Mouse (Mus musculus): ENCODE measurements around the gene Otulinl. TPM values are rescaled to one million over a fixed set of nuclear protein-coding genes. Genes with fewer than 3 reads are reported as not detected.
A peak's percentile ranks its signal among the peaks of the same experiment; 100 is the strongest.

The Otulinl gene
- polyA plus RNA-seq, 2 experiments = 3.3 to 6.8 TPM

DNA sequence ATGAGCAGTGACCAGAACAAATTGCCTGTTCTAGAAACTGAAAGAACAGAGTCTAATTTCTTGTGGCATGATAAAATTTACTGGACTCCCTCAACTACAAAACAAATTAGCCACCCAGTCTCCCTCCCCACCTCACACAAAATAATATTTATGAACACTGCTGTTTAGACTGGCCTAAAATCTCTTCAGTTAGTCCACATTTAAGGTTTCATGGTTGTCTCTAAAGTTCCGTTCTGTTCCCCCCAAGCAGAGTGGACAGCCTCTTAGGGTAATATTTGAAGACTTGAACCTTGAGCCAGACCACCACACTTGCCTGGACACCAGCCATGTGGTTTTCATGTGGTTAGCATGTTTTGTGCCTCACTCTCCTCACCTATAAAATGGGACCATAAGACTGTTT, 1.8 kb upstream of the Otulinl start:
- H3K27me3 ChIP-seq (ENCODE audit: control insufficient read depth, insufficient read depth, low read length) = peaks cover 4% of the 10 kb centered on the region; the same call in 1 of the 2 replicates
- H3K4me3 ChIP-seq (ENCODE audit: insufficient read depth in 1 of 2, low read depth in 2 of 2, low read length in 2 of 2) = no peak overlapping the region
- H3K9ac ChIP-seq (replicated peaks) = no peak overlapping the region
- H3K36me3 ChIP-seq (replicated peaks; ENCODE audit: control insufficient read depth, insufficient read depth, low read depth) = no peaks in the 10 kb centered on the region
- TF ChIP-seq EP300 (IDR thresholded peaks at IDR 0.05; ENCODE audit: low read depth) (no peak), CTCF (IDR thresholded peaks at IDR 0.05; ENCODE audit: low read depth) (no peak)
- no peak overlapping the region for H3K27ac ChIP-seq
- WGBS (ENCODE audit: insufficient replicate concordance) = 67% methylated on average over 1 of the region's 1 CpGs
- peaks cover 0 to 10% of the 10 kb centered on the region in 2 experiments; a peak in 2 of 4 replicates for H3K4me1 ChIP-seq (replicated peaks; ENCODE audit: control insufficient read depth in 2 of 2, insufficient read depth in 2 of 2, low read length in 1 of 2)
- H3K4me2 ChIP-seq (ENCODE audit: low read depth) = no peak overlapping the region
- ATAC-seq (ENCODE audit: insufficient read depth) = no peak
- no peak for DNase-seq (ENCODE audit: low read depth in 3 of 3, low spot score in 3 of 3)
- H3K9me3 ChIP-seq (ENCODE audit: control insufficient read depth, low read length) = no peaks in the 10 kb centered on the region

DNA sequence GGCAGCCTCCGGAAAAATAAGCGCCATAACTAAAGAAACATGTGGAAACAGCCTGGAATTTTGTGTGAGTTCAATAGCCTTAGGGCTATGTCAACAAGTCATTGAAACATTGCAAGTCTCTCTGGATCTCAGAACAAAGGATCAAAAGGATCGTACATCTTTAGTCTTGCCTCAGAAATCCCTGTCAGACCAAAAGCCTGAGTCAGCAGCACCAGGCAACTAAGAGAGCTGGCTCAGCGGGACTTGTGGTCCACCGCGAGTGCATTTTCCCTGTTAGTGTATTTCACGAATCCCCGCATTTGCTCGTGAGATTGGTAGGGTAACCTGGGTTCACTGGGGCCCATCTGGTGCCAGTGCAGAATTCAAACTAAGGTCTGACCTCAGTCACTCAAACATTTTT, 1.2 kb upstream of the Otulinl start:
- H3K9me3 ChIP-seq (ENCODE audit: control insufficient read depth, low read length) = no peaks in the 10 kb centered on the region
- no peak overlapping the region for H3K4me2 ChIP-seq (ENCODE audit: low read depth)
- H3K4me1 ChIP-seq (replicated peaks; ENCODE audit: control insufficient read depth in 2 of 2, insufficient read depth in 2 of 2, low read length in 1 of 2) = peaks cover 0 to 10% of the 10 kb centered on the region in 2 experiments; a peak in 2 of 4 replicates
- TF ChIP-seq EP300 (IDR thresholded peaks at IDR 0.05; ENCODE audit: low read depth) (no peak), CTCF (IDR thresholded peaks at IDR 0.05; ENCODE audit: low read depth) (no peak)
- no peak overlapping the region for H3K9ac ChIP-seq (replicated peaks)
- ATAC-seq (ENCODE audit: insufficient read depth) (no peak), DNase-seq (ENCODE audit: low read depth in 3 of 3, low spot score in 3 of 3) (no peak)
- H3K36me3 ChIP-seq (replicated peaks; ENCODE audit: control insufficient read depth, insufficient read depth, low read depth) = no peaks in the 10 kb centered on the region
- no peak overlapping the region for H3K4me3 ChIP-seq (ENCODE audit: insufficient read depth in 1 of 2, low read depth in 2 of 2, low read length in 2 of 2)
- no peak overlapping the region for H3K27ac ChIP-seq
- peaks cover 4% of the 10 kb centered on the region; the same call in 1 of the 2 replicates for H3K27me3 ChIP-seq (ENCODE audit: control insufficient read depth, insufficient read depth, low read length)
- 52% methylated on average over 9 of the region's 9 CpGs for WGBS (ENCODE audit: insufficient replicate concordance)

DNA sequence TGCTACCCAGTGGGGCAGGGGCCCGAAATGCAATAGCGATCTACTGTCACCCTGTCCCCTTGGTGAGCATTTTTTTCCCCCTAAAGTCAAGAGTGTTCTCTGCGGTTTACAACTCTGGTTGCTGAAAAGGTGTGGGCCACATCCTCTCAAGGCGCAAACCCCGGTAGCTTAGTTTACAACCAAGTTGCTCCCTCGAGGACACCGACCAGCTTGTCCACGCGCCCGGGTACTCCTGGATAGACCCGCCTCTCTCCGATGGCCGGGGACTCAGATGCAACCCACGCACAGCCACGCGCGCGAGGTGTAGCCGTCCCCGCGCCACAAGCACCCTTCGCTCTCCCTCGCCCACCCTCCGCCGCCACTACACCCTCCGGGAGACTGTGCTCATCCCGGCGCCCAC, 382 bp downstream of the Otulinl start:
- H3K27ac ChIP-seq = no peak overlapping the region
- TF ChIP-seq CTCF (IDR thresholded peaks at IDR 0.05; ENCODE audit: low read depth) (no peak), EP300 (IDR thresholded peaks at IDR 0.05; ENCODE audit: low read depth) (no peak)
- H3K4me1 ChIP-seq (replicated peaks; ENCODE audit: control insufficient read depth in 2 of 2, insufficient read depth in 2 of 2, low read length in 1 of 2) = peaks cover 0 to 10% of the 10 kb centered on the region in 2 experiments; a peak in 2 of 4 replicates
- peak overlapping the region; percentile 9; the same call in 1 of the 2 replicates for H3K9ac ChIP-seq (replicated peaks)
- WGBS (ENCODE audit: insufficient replicate concordance) = under 1% methylated on average over 28 of the region's 28 CpGs
- H3K4me2 ChIP-seq (ENCODE audit: low read depth) = peak overlapping the region; percentile 71
- peak overlapping the region; percentile 52 to 60 for H3K4me3 ChIP-seq (ENCODE audit: insufficient read depth in 1 of 2, low read depth in 2 of 2, low read length in 2 of 2)
- H3K27me3 ChIP-seq (ENCODE audit: control insufficient read depth, insufficient read depth, low read length) = peaks cover 4% of the 10 kb centered on the region; the same call in 1 of the 2 replicates
- no peaks in the 10 kb centered on the region for H3K9me3 ChIP-seq (ENCODE audit: control insufficient read depth, low read length)
- DNase-seq (ENCODE audit: low read depth in 3 of 3, low spot score in 3 of 3) (no peak), ATAC-seq (ENCODE audit: insufficient read depth) (no peak; the same call in 1 of the 2 replicates)
- H3K36me3 ChIP-seq (replicated peaks; ENCODE audit: control insufficient read depth, insufficient read depth, low read depth) = no peaks in the 10 kb centered on the region

DNA sequence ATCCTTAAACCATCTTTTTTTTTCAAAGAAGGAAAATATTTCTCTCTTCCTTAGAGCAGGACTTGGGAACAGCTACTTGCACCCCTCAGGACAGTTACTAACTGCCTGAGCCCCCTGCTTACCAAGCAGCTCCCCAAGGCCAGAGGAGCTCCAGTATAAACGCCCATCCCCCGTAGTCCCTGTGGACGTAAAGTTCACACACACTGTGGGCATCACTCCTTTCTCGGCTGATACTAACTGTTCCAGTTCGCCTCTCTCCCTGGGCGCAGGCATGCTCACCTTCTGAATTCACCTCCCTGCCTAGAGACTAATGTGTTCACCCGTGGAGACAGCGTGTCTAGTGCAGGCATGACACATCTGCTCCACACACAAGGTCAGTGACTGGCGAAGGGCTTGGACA, 2.9 kb downstream of the Otulinl start:
- H3K4me1 ChIP-seq (replicated peaks; ENCODE audit: control insufficient read depth in 2 of 2, insufficient read depth in 2 of 2, low read length in 1 of 2) = peaks cover 0 to 13% of the 10 kb centered on the region in 2 experiments; a peak in 3 of 4 replicates
- 67% methylated on average over 9 of the region's 9 CpGs for WGBS (ENCODE audit: insufficient replicate concordance)
- DNase-seq (ENCODE audit: low read depth in 3 of 3, low spot score in 3 of 3) (no peak), ATAC-seq (ENCODE audit: insufficient read depth) (no peak)
- no peak overlapping the region for H3K9ac ChIP-seq (replicated peaks)
- peaks cover 4% of the 10 kb centered on the region; the same call in 1 of the 2 replicates for H3K27me3 ChIP-seq (ENCODE audit: control insufficient read depth, insufficient read depth, low read length)
- H3K4me3 ChIP-seq (ENCODE audit: insufficient read depth in 1 of 2, low read depth in 2 of 2, low read length in 2 of 2) = no peak overlapping the region
- no peak for TF ChIP-seq EP300 (IDR thresholded peaks at IDR 0.05; ENCODE audit: low read depth)
- no peak for TF ChIP-seq CTCF (IDR thresholded peaks at IDR 0.05; ENCODE audit: low read depth)
- H3K27ac ChIP-seq = no peak overlapping the region
- no peaks in the 10 kb centered on the region for H3K9me3 ChIP-seq (ENCODE audit: control insufficient read depth, low read length)
- no peaks in the 10 kb centered on the region for H3K36me3 ChIP-seq (replicated peaks; ENCODE audit: control insufficient read depth, insufficient read depth, low read depth)
- H3K4me2 ChIP-seq (ENCODE audit: low read depth) = no peak overlapping the region

DNA sequence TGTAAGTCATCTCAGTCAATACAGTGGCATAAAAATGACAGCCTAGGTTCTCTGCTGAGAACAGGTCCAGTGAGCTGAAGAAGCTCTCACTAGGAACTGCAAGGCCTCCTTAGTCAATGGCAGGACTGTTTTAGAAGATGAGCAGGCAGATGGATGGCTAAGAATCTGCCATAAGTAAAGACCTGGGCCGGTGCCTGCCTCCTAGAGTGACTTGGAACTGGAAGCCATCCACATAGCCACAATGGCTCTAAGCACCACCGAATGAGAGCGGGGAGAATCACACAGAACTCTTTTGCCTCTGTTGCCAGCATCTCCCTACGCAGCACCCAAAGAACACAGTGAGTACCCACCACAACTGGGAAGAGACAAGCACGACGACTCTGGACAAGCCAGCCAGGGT, 3.6 kb downstream of the Otulinl start:
- no peak overlapping the region for H3K4me3 ChIP-seq (ENCODE audit: insufficient read depth in 1 of 2, low read depth in 2 of 2, low read length in 2 of 2)
- H3K4me1 ChIP-seq (replicated peaks; ENCODE audit: control insufficient read depth in 2 of 2, insufficient read depth in 2 of 2, low read length in 1 of 2) = peaks cover 0 to 13% of the 10 kb centered on the region in 2 experiments; a peak in 3 of 4 replicates
- H3K27ac ChIP-seq = no peak overlapping the region
- no peaks in the 10 kb centered on the region for H3K9me3 ChIP-seq (ENCODE audit: control insufficient read depth, low read length)
- 73% methylated on average over 6 of the region's 6 CpGs for WGBS (ENCODE audit: insufficient replicate concordance)
- DNase-seq (ENCODE audit: low read depth in 3 of 3, low spot score in 3 of 3) = no peak
- no peak for TF ChIP-seq EP300 (IDR thresholded peaks at IDR 0.05; ENCODE audit: low read depth)
- no peak for TF ChIP-seq CTCF (IDR thresholded peaks at IDR 0.05; ENCODE audit: low read depth)
- no peak overlapping the region for H3K4me2 ChIP-seq (ENCODE audit: low read depth)
- no peak overlapping the region for H3K9ac ChIP-seq (replicated peaks)
- ATAC-seq (ENCODE audit: insufficient read depth) = no peak
- H3K36me3 ChIP-seq (replicated peaks; ENCODE audit: control insufficient read depth, insufficient read depth, low read depth) = no peaks in the 10 kb centered on the region
- peaks cover 4% of the 10 kb centered on the region; the same call in 1 of the 2 replicates for H3K27me3 ChIP-seq (ENCODE audit: control insufficient read depth, insufficient read depth, low read length)
